8 mouse cellular contexts compared by ENCODE assay signal in genomic region chr6:35176979-35177649, GRCm38 (mm10). TPM values are rescaled to one million over a fixed set of nuclear protein-coding genes. Genes with fewer than 3 reads are reported as not detected.
DNase-seq lines count a peak whose midpoint lies in the region; ATAC-seq lines count a peak whose summit lies in the region.

Gene Nup205, plus strand, starts transcription at chr6:35177421.

- peak within 1 kb of the TSS; percentile 99 for H3K4me3 ChIP-seq in hindbrain, embryonic 15.5 days

- peak; percentile 93 for DNase-seq in adipocyte (ENCODE audit: low spot score)
- peak; percentile 60 to 79 for DNase-seq in cerebellum, postnatal 4 days (ENCODE audit: low spot score in 2 of 2)
- DNase-seq in gastrocnemius, adult 18-20 months (ENCODE audit: low spot score) = peak; percentile 76
- DNase-seq in layer of hippocampus, postnatal 36 days = peak; percentile 88 to 90
- DNase-seq in lung, postnatal 25 days (ENCODE audit: low spot score) = peak; percentile 80
- peak; percentile 66 for DNase-seq in retina, adult 2 months (ENCODE audit: low read depth, low spot score)
- peak; percentile 76 for DNase-seq in urinary bladder, postnatal 14 days (ENCODE audit: low spot score)

- H3K27ac ChIP-seq in hindbrain, embryonic 15.5 days (replicated peaks) = peak within 1 kb of the TSS; percentile 100

- H3K9ac ChIP-seq in hindbrain, embryonic 15.5 days = peak within 1 kb of the TSS; percentile 97

- ATAC-seq in hindbrain, embryonic 15.5 days (ENCODE audit: low FRiP score, low read depth) = peak; percentile 95

- H3K4me1 ChIP-seq in hindbrain, embryonic 15.5 days (replicated peaks) = peaks cover 10% of the 10 kb centered on the region

- no peaks in the 10 kb centered on the region for H3K36me3 ChIP-seq in hindbrain, embryonic 15.5 days

- no peaks in the 10 kb centered on the region for H3K27me3 ChIP-seq in hindbrain, embryonic 15.5 days

- H3K9me3 ChIP-seq in hindbrain, embryonic 15.5 days = no peaks in the 10 kb centered on the region

- H3K4me2 ChIP-seq in hindbrain, embryonic 15.5 days = peak within 1 kb of the TSS; percentile 84

- 3% methylated on average over 33 of the region's 34 CpGs for WGBS in hindbrain, embryonic 15.5 days

RNA-seq across cellular contexts. Expression of gene Nup205, which starts in this region (rescaled TPM):
- 10 to 100 TPM; 10.2 to 12.3 TPM for total RNA-seq in gastrocnemius, adult 18-20 months (2021)
- 21.2 and 21.4 TPM in 2 replicates for polyA plus RNA-seq in hindbrain, embryonic 15.5 days (2015; fragmentation: Nextera tagmentation; extraction: Ambion mirVana)
- total RNA-seq in layer of hippocampus, postnatal 36 days (2021) = 10 to 100 TPM; 28.3 to 29.7 TPM

Comparison
In these comparisons a context has a peak if more than half of its experiments do, and no peak if none do; other contexts are left out.
1. Peak in every context shown above with its lines: DNase-seq, ATAC-seq, H3K4me3 ChIP-seq and H3K27ac ChIP-seq.